Mouse (Mus musculus) MEL (cell line): ENCODE measurements around the gene Plxnb3.
A peak's percentile ranks its signal among the peaks of the same experiment; 100 is the strongest.

Source experiments
- CTCF ChIP-seq, 3 experiments: IDR thresholded peaks in 2 of 3; conservative IDR thresholded peaks in 1 of 3; 2 replicates each; pipeline ENCODE4 v1.5.1; 2011 to 2012; ENCODE audit warnings: low read length in 3 of 3, low read depth in 2 of 3, mild to moderate bottlenecking in 2 of 3, improper control_type of control experiment in 1 of 3, inconsistent platforms in 1 of 3, mixed read lengths in 1 of 3, moderate library complexity in 1 of 3; ENCODE audit not compliant: control insufficient read depth in 1 of 3, insufficient read depth in 1 of 3, poor library complexity in 1 of 3, severe bottlenecking in 1 of 3
- EP300 ChIP-seq, 2 experiments: IDR thresholded peaks; 2 replicates each; pipeline ENCODE4 v1.6.1; 2011; ENCODE audit warnings: improper control_type of control experiment in 2 of 2, low read length in 2 of 2, low read depth in 1 of 2, mild to moderate bottlenecking in 1 of 2
- KAT2A ChIP-seq: conservative IDR thresholded peaks from 2 replicates; pipeline ENCODE4 v1.6.1; 2012; ENCODE audit warnings: low read depth, low read length, improper control_type of control experiment, inconsistent platforms
- NRF1 ChIP-seq: IDR thresholded peaks from 2 replicates; pipeline ENCODE4 v1.6.1; 2014; ENCODE audit warnings: low read depth, mild to moderate bottlenecking, inconsistent platforms, low read length, improper control_type of control experiment, moderate library complexity; ENCODE audit not compliant: poor library complexity, insufficient read depth, severe bottlenecking
- POLR2A ChIP-seq, 2 experiments: IDR thresholded peaks; 2 replicates each; pipeline ENCODE4 v1.6.1; 2011 to 2012; ENCODE audit warnings: low read length in 2 of 2, mild to moderate bottlenecking in 2 of 2, control low read depth in 1 of 2, improper control_type of control experiment in 1 of 2, low read depth in 1 of 2, moderate library complexity in 1 of 2; ENCODE audit not compliant: control insufficient read depth in 1 of 2, insufficient read depth in 1 of 2, poor library complexity in 1 of 2
- POLR2AphosphoS2 ChIP-seq: IDR thresholded peaks from 2 replicates; pipeline ENCODE4 v1.6.1; 2011; ENCODE audit warnings: low read length, improper control_type of control experiment
- TAL1 ChIP-seq: IDR thresholded peaks from 2 replicates; pipeline ENCODE4 v1.6.1; 2012; ENCODE audit warnings: mild to moderate bottlenecking, inconsistent platforms, low read length, moderate library complexity, mixed read lengths
- USF1 ChIP-seq: IDR thresholded peaks from 2 replicates; pipeline ENCODE4 v1.6.1; 2014; ENCODE audit warnings: low read depth, mild to moderate bottlenecking, inconsistent platforms, low read length, improper control_type of control experiment, moderate library complexity
- ZC3H11A ChIP-seq: IDR thresholded peaks from 2 replicates; pipeline ENCODE4 v1.6.1; 2012; ENCODE audit warnings: low read depth, mild to moderate bottlenecking, inconsistent platforms, low read length, improper control_type of control experiment

DNA sequence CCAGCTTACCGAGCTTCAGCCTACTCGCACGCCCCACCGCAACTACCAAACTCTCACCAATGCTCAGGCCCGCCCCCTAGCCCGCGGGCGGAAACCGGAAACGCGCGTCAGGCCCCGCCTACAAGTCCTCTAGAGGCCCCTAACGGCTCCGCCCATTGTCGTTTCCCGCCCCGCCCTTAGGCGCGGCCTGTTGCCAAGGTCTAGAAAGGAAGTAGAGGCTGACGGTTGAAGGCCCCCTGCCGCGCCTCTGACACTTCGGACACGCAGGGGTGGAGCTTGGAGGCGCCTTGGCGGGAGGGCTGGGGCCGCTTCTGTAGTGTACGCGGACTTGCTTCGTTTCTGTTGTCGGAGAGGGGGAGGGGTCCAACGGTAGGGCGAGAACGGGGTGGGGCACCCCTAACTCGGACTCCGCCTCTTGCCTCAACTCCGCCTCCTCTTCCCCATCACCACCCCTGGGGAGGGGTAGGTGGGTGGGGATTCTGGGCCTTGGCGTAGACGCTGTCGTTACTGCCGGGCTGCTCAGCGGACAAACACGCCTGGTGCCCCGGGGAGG lies 40.7 kb upstream of the Plxnb3 start, which contains the start of the genes Bcap31 and Abcd1:
- TF ChIP-seq POLR2AphosphoS2 (0 out of 2 replicates have a peak, but pooled peaks have one; percentile 73), CTCF (IDR thresholded peaks at IDR 0.05 in 2 of 3, conservative IDR thresholded peaks at IDR 0.05 in 1 of 3; ENCODE audit: control insufficient read depth in 1 of 3, insufficient read depth in 1 of 3, low read depth in 2 of 3, low read length in 3 of 3, poor library complexity in 1 of 3, severe bottlenecking in 1 of 3) (no peak), EP300 (IDR thresholded peaks at IDR 0.05; ENCODE audit: low read depth in 1 of 2, low read length in 2 of 2) (peak in 1 of 2 experiments; percentile 73; a peak in 2 of 4 replicates), POLR2A (IDR thresholded peaks at IDR 0.05; ENCODE audit: control insufficient read depth in 1 of 2, insufficient read depth in 1 of 2, low read depth in 1 of 2, low read length in 2 of 2, poor library complexity in 1 of 2) (peak in 1 of 2 experiments; percentile 93; a peak in 2 of 4 replicates), USF1 (no peak), ZC3H11A (no peak), TAL1 (no peak), KAT2A (no peak), NRF1 (no peak)
